Mouse (Mus musculus): ENCODE data around the gene Cck. TPM values are rescaled to one million over a fixed set of nuclear protein-coding genes. Genes with fewer than 3 reads are reported as not detected.

The Cck gene
- total RNA-seq (2021), result 100 to 1,000 TPM; 710 to 764 TPM
- long read RNA-seq, experiment 1, transcript Cck-203 (2 exons, 783 nt), result minor isoform, 16 of 588 reads
- long read RNA-seq, experiment 1, transcript Cck-201 (3 exons, 691 nt), result major isoform, 303 of 588 reads
- long read RNA-seq, experiment 1, transcript Cck-202 (3 exons, 385 nt), result minor isoform, 10 of 588 reads
- long read RNA-seq, experiment 1, partial matches to known transcripts, result 1 of 588 reads
- long read RNA-seq, experiment 1, other reads (novel, unspliced or antisense), result 258 of 588 reads
- long read RNA-seq, experiment 2, transcript Cck-201 (3 exons, 691 nt), result major isoform, 221 of 349 reads
- long read RNA-seq, experiment 2, transcript Cck-202 (3 exons, 385 nt), result minor isoform, 5 of 349 reads
- long read RNA-seq, experiment 2, transcript Cck-203 (2 exons, 783 nt), result minor isoform, 13 of 349 reads
- long read RNA-seq, experiment 2, partial matches to known transcripts, result 0 of 349 reads
- long read RNA-seq, experiment 2, other reads (novel, unspliced or antisense), result 110 of 349 reads

GRCm38 (mm10) chr9:121495529-121495928 lies at the start of gene Cck:
Gene Cck (minus strand): TSS chr9:121495694.
- peak within 1 kb of the TSS; percentile 90 for H3K27ac ChIP-seq
- peak within 1 kb of the TSS; percentile 65 for H3K4me3 ChIP-seq
- TF ChIP-seq CTCF (IDR thresholded peaks at IDR 0.05), result no peak
- intact Hi-C loops (cut with DNase I), result loop anchor here (1.0 to 2.0 kb wide), 2 partner anchors 61 to 106 kb away; no protein-coding TSS in a partner anchor
- peak; percentile 48 to 76 for DNase-seq (ENCODE audit: extremely low spot score in 1 of 2, low spot score in 2 of 2)

- intact Hi-C loops (cut with DNase I), result no loop called here
- no peak for TF ChIP-seq CTCF (IDR thresholded peaks at IDR 0.05)
- H3K27ac ChIP-seq, result no peak overlapping the region
- DNase-seq (ENCODE audit: extremely low spot score in 1 of 2, low spot score in 2 of 2), result no peak
- no peak overlapping the region for H3K4me3 ChIP-seq
These were observed 46.0 kb upstream of the Cck start for GRCm38 (mm10) chr9:121541530-121541929.

- H3K4me3 ChIP-seq, result no peak overlapping the region
- no peak for TF ChIP-seq CTCF (IDR thresholded peaks at IDR 0.05)
- no peak for DNase-seq (ENCODE audit: extremely low spot score in 1 of 2, low spot score in 2 of 2)
- H3K27ac ChIP-seq, result no peak overlapping the region
- intact Hi-C loops (cut with DNase I), result no loop called here
These were observed 37.1 kb upstream of the Cck start for GRCm38 (mm10) chr9:121532626-121533025.

- no peak overlapping the region for H3K4me3 ChIP-seq
These were observed 33.3 kb upstream of the Cck start for GRCm38 (mm10) chr9:121528605-121529357.

GRCm38 (mm10) chr9:121526171-121526570 lies 30.7 kb upstream of the Cck start:
- no peak for DNase-seq (ENCODE audit: extremely low spot score in 1 of 2, low spot score in 2 of 2)
- no peak for TF ChIP-seq CTCF (IDR thresholded peaks at IDR 0.05)
- no peak overlapping the region for H3K27ac ChIP-seq
- no peak overlapping the region for H3K4me3 ChIP-seq
- intact Hi-C loops (cut with DNase I), result no loop called here

More at GRCm38 (mm10) chr9:121528605-121529357, 33.3 kb upstream of the Cck start:
- intact Hi-C loops (cut with DNase I), result no loop called here
- H3K27ac ChIP-seq, result no peak overlapping the region
- no peak for DNase-seq (ENCODE audit: extremely low spot score in 1 of 2, low spot score in 2 of 2)
- TF ChIP-seq CTCF (IDR thresholded peaks at IDR 0.05), result no peak

- intact Hi-C loops (cut with DNase I), result no loop called here
- no peak for DNase-seq (ENCODE audit: extremely low spot score in 1 of 2, low spot score in 2 of 2)
- no peak for TF ChIP-seq CTCF (IDR thresholded peaks at IDR 0.05)
- Histone ChIP-seq H3K4me3 (no peak overlapping the region), H3K27ac (no peak overlapping the region)
These were observed 24.6 kb upstream of the Cck start for GRCm38 (mm10) chr9:121520047-121520446.

- H3K27ac ChIP-seq, result no peak overlapping the region
- DNase-seq (ENCODE audit: extremely low spot score in 1 of 2, low spot score in 2 of 2), result no peak
- TF ChIP-seq CTCF (IDR thresholded peaks at IDR 0.05), result no peak
- no peak overlapping the region for H3K4me3 ChIP-seq
- intact Hi-C loops (cut with DNase I), result no loop called here
These were observed 19.0 kb upstream of the Cck start for GRCm38 (mm10) chr9:121514462-121514861.

GRCm38 (mm10) chr9:121511911-121512310 lies 16.4 kb upstream of the Cck start:
- DNase-seq (ENCODE audit: extremely low spot score in 1 of 2, low spot score in 2 of 2), result no peak
- Histone ChIP-seq H3K4me3 (no peak overlapping the region), H3K27ac (no peak overlapping the region)
- intact Hi-C loops (cut with DNase I), result no loop called here
- no peak for TF ChIP-seq CTCF (IDR thresholded peaks at IDR 0.05)

GRCm38 (mm10) chr9:121506478-121507180 lies 11.1 kb upstream of the Cck start:
- no peak for TF ChIP-seq CTCF (IDR thresholded peaks at IDR 0.05)
- Histone ChIP-seq H3K4me3 (no peak overlapping the region), H3K27ac (peak overlapping the region; percentile 92)
- intact Hi-C loops (cut with DNase I), result loop anchor here (1.0 kb wide), 2 partner anchors 50 to 94 kb away; no protein-coding TSS in a partner anchor
- peak; percentile 35 to 52 for DNase-seq (ENCODE audit: extremely low spot score in 1 of 2, low spot score in 2 of 2)

GRCm38 (mm10) chr9:121505346-121505745 lies 9.9 kb upstream of the Cck start:
- H3K4me3 ChIP-seq, result no peak overlapping the region
- TF ChIP-seq CTCF (IDR thresholded peaks at IDR 0.05), result no peak
- intact Hi-C loops (cut with DNase I), result no loop called here
- peak; percentile 51 to 66 for DNase-seq (ENCODE audit: extremely low spot score in 1 of 2, low spot score in 2 of 2)
- peak overlapping the region; percentile 91 for H3K27ac ChIP-seq

GRCm38 (mm10) chr9:121496102-121496501 lies 608 bp upstream of the Cck start:
- H3K27ac ChIP-seq, result peak overlapping the region; percentile 87
- DNase-seq (ENCODE audit: extremely low spot score in 1 of 2, low spot score in 2 of 2), result no peak
- peak overlapping the region; percentile 65 for H3K4me3 ChIP-seq
- TF ChIP-seq CTCF (IDR thresholded peaks at IDR 0.05), result peak; percentile 26
- intact Hi-C loops (cut with DNase I), result no loop called here

All from left cerebral cortex, adult 2 months (tissue).